Comparison of ENCODE assay signal across 8 mouse cellular contexts in genomic region chr6:89362281-89363106, GRCm38 (mm10). TPM values are rescaled to one million over a fixed set of nuclear protein-coding genes. Genes with fewer than 3 reads are reported as not detected.
A peak's percentile ranks its signal among the peaks of the same experiment; 100 is the strongest.
DNase-seq lines count a peak whose midpoint lies in the region; ATAC-seq lines count a peak whose summit lies in the region.

TSS of gene Plxna1 (minus strand) at chr6:89362620.

- WGBS in hindbrain, embryonic 15.5 days: under 1% methylated on average over 83 of the region's 110 CpGs

- peaks cover 47% of the 10 kb centered on the region for H3K4me1 ChIP-seq in hindbrain, embryonic 15.5 days (replicated peaks)

- peak within 1 kb of the TSS; percentile 86 for H3K4me3 ChIP-seq in hindbrain, embryonic 15.5 days

- intact Hi-C loops in left cerebral cortex, postnatal 25 days (cut with DNase I): loop anchor here (1.0 to 5.0 kb wide), 6 partner anchors 105 to 435 kb away; no protein-coding TSS in a partner anchor

- peak; percentile 78 for ATAC-seq in hindbrain, embryonic 15.5 days (ENCODE audit: low FRiP score, low read depth)
- ATAC-seq in megakaryocyte-erythroid progenitor cell, adult 5-6 weeks (replicated peaks; ENCODE audit: low FRiP score, low TSS enrichment, poor library complexity, severe bottlenecking): peak; percentile 56

- H3K27me3 ChIP-seq in hindbrain, embryonic 15.5 days: no peaks in the 10 kb centered on the region

- peak; percentile 48 for DNase-seq in right cerebral cortex, adult 18-20 months
- no peak for DNase-seq in right cerebral cortex, postnatal 36 days (ENCODE audit: low spot score in 2 of 2)
- peak; percentile 64 to 66 for DNase-seq in cerebellum, postnatal 36 days
- DNase-seq in gastrocnemius, adult 8-10 months (ENCODE audit: low spot score in 2 of 2): no peak
- peak; percentile 61 to 64 for DNase-seq in left cerebral cortex, postnatal 25 days (ENCODE audit: low spot score in 2 of 2)
- DNase-seq in spleen, postnatal 10 days (ENCODE audit: low spot score in 2 of 2): peak; percentile 36 to 52

- H3K9ac ChIP-seq in hindbrain, embryonic 15.5 days: peak within 1 kb of the TSS; percentile 94

- H3K9me3 ChIP-seq in hindbrain, embryonic 15.5 days: no peaks in the 10 kb centered on the region

- peak within 1 kb of the TSS; percentile 79 for H3K27ac ChIP-seq in hindbrain, embryonic 15.5 days (replicated peaks)

- no peaks in the 10 kb centered on the region for H3K36me3 ChIP-seq in hindbrain, embryonic 15.5 days

- peak within 1 kb of the TSS; percentile 94 for H3K4me2 ChIP-seq in hindbrain, embryonic 15.5 days

RNA-seq across cellular contexts. Expression of gene Plxna1, which starts in this region (rescaled TPM):
- 10 to 100 TPM in 3 of 4 experiments, 1 to 10 TPM in 1; 7.6 to 17.9 (median 10.6) TPM for total RNA-seq in gastrocnemius, adult 8-10 months (2022)
- 47.4 and 57.2 TPM in 2 replicates for polyA plus RNA-seq in hindbrain, embryonic 15.5 days (2015; fragmentation: Nextera tagmentation; extraction: Ambion mirVana)
- 10 to 100 TPM; 59.4 to 74.6 TPM for total RNA-seq in left cerebral cortex, postnatal 25 days (2021)
- total RNA-seq in megakaryocyte-erythroid progenitor cell, adult 5-6 weeks (2014; fragmentation: Nextera tagmentation): 6.2 and 9.0 TPM in 2 replicates
- 1.4 and 4.8 TPM in 2 replicates for total RNA-seq in megakaryocyte-erythroid progenitor cell, adult 5-6 weeks (2017)

Comparison
In these comparisons a context has a peak if more than half of its experiments do, and no peak if none do; other contexts are left out.
1. DNase-seq: peak in right cerebral cortex, adult 18-20 months (single experiment), cerebellum, postnatal 36 days (2 of 2), left cerebral cortex, postnatal 25 days (2 of 2) and spleen, postnatal 10 days (2 of 2); none in right cerebral cortex, postnatal 36 days (0 of 2) and gastrocnemius, adult 8-10 months (0 of 2).